Mouse (Mus musculus): ENCODE results near the gene Aak1. TPM values are rescaled to one million over a fixed set of nuclear protein-coding genes. Genes with fewer than 3 reads are reported as not detected.
"Not testable (repeated sequence)": the region's sequence is repeated elsewhere in the genome, so short reads cannot be mapped to it uniquely, and the experiment has no call there.

The Aak1 gene
- total and polyA plus RNA-seq, 2 experiments from 2014 or later, result 9.2 to 46.7 TPM

GRCm38 (mm10) chr6:86874711-86875375 is 25.5 kb downstream of the Aak1 start:
- 75% methylated on average over 6 of the region's 6 CpGs for WGBS
- Histone ChIP-seq H3K4me3 (ENCODE audit: low read depth, low read length) (no peak overlapping the region), H3K36me3 (replicated peaks; ENCODE audit: control insufficient read depth, insufficient read depth, low read length) (no peaks in the 10 kb centered on the region), H3K27me3 (ENCODE audit: control insufficient read depth, insufficient read depth, low read length) (no peaks in the 10 kb centered on the region), H3K4me2 (ENCODE audit: low read depth, low read length) (no peak overlapping the region), H3K4me1 (ENCODE audit: control insufficient read depth, insufficient read depth) (peaks cover 32% of the 10 kb centered on the region), H3K9me3 (replicated peaks; ENCODE audit: control insufficient read depth, low read length) (no peaks in the 10 kb centered on the region), H3K9ac (replicated peaks; ENCODE audit: low read depth, low read length) (no peak overlapping the region), H3K27ac (ENCODE audit: low read depth) (no peak overlapping the region)
- TF ChIP-seq EP300 (IDR thresholded peaks at IDR 0.05; ENCODE audit: low read depth) (no peak), CTCF (IDR thresholded peaks at IDR 0.05; ENCODE audit: low read depth) (no peak)
- ATAC-seq (ENCODE audit: insufficient read depth, low read depth), result no peak
- DNase-seq (ENCODE audit: low spot score), result no peak

GRCm38 (mm10) chr6:86876451-86876850 is 27.1 kb downstream of the Aak1 start:
- no peak for DNase-seq (ENCODE audit: low spot score)
- TF ChIP-seq CTCF (IDR thresholded peaks at IDR 0.05; ENCODE audit: low read depth), result no peak
- no peak for TF ChIP-seq EP300 (IDR thresholded peaks at IDR 0.05; ENCODE audit: low read depth)
- H3K4me1 ChIP-seq (ENCODE audit: control insufficient read depth, insufficient read depth), result peaks cover 27% of the 10 kb centered on the region
- H3K27me3 ChIP-seq (ENCODE audit: control insufficient read depth, insufficient read depth, low read length), result no peaks in the 10 kb centered on the region
- ATAC-seq (ENCODE audit: insufficient read depth, low read depth), result no peak
- no peak overlapping the region for H3K4me3 ChIP-seq (ENCODE audit: low read depth, low read length)
- no peaks in the 10 kb centered on the region for H3K9me3 ChIP-seq (replicated peaks; ENCODE audit: control insufficient read depth, low read length)
- H3K36me3 ChIP-seq (replicated peaks; ENCODE audit: control insufficient read depth, insufficient read depth, low read length), result 0 out of 2 replicates have a peak, but pooled peaks cover 4% of the 10 kb centered on the region
- no peak overlapping the region for H3K9ac ChIP-seq (replicated peaks; ENCODE audit: low read depth, low read length)
- no peak overlapping the region for H3K4me2 ChIP-seq (ENCODE audit: low read depth, low read length)
- no peak overlapping the region for H3K27ac ChIP-seq (ENCODE audit: low read depth)
- WGBS, result 45% methylated on average over 1 of the region's 1 CpGs

- not testable (repeated sequence) for ATAC-seq (ENCODE audit: insufficient read depth, low read depth); H3K36me3 ChIP-seq (replicated peaks; ENCODE audit: control insufficient read depth, insufficient read depth, low read length); H3K9ac ChIP-seq (replicated peaks; ENCODE audit: low read depth, low read length); H3K4me3 ChIP-seq (ENCODE audit: low read depth, low read length); H3K27me3 ChIP-seq (ENCODE audit: control insufficient read depth, insufficient read depth, low read length); DNase-seq (ENCODE audit: low spot score); H3K27ac ChIP-seq (ENCODE audit: low read depth); H3K9me3 ChIP-seq (replicated peaks; ENCODE audit: control insufficient read depth, low read length); H3K4me2 ChIP-seq (ENCODE audit: low read depth, low read length)
- H3K4me1 ChIP-seq (ENCODE audit: control insufficient read depth, insufficient read depth), result peaks cover 22% of the 10 kb centered on the region
- WGBS, result 67% methylated on average over 3 of the region's 3 CpGs
Observed at GRCm38 (mm10) chr6:86878656-86879055, 29.3 kb downstream of the Aak1 start.

GRCm38 (mm10) chr6:86879314-86879713 is 30.0 kb downstream of the Aak1 start:
- DNase-seq (ENCODE audit: low spot score), result peak; percentile 38
- no peaks in the 10 kb centered on the region for H3K27me3 ChIP-seq (ENCODE audit: control insufficient read depth, insufficient read depth, low read length)
- no peak overlapping the region for H3K4me2 ChIP-seq (ENCODE audit: low read depth, low read length)
- H3K9me3 ChIP-seq (replicated peaks; ENCODE audit: control insufficient read depth, low read length), result no peaks in the 10 kb centered on the region
- no peak for TF ChIP-seq EP300 (IDR thresholded peaks at IDR 0.05; ENCODE audit: low read depth)
- no peak for TF ChIP-seq CTCF (IDR thresholded peaks at IDR 0.05; ENCODE audit: low read depth)
- H3K4me3 ChIP-seq (ENCODE audit: low read depth, low read length), result no peak overlapping the region
- 0 out of 2 replicates have a peak, but pooled peaks cover 4% of the 10 kb centered on the region for H3K36me3 ChIP-seq (replicated peaks; ENCODE audit: control insufficient read depth, insufficient read depth, low read length)
- 0 out of 2 replicates have a peak, but pooled peaks have one; percentile 49 for ATAC-seq (ENCODE audit: insufficient read depth, low read depth)
- H3K4me1 ChIP-seq (ENCODE audit: control insufficient read depth, insufficient read depth), result peaks cover 23% of the 10 kb centered on the region
- 27% methylated on average over 4 of the region's 4 CpGs for WGBS
- no peak overlapping the region for H3K27ac ChIP-seq (ENCODE audit: low read depth)
- no peak overlapping the region for H3K9ac ChIP-seq (replicated peaks; ENCODE audit: low read depth, low read length)

GRCm38 (mm10) chr6:86884230-86884629 is 34.9 kb downstream of the Aak1 start:
- H3K4me2 ChIP-seq (ENCODE audit: low read depth, low read length), result no peak overlapping the region
- no peak overlapping the region for H3K9ac ChIP-seq (replicated peaks; ENCODE audit: low read depth, low read length)
- 76% methylated on average over 2 of the region's 2 CpGs for WGBS
- H3K9me3 ChIP-seq (replicated peaks; ENCODE audit: control insufficient read depth, low read length), result no peaks in the 10 kb centered on the region
- no peak overlapping the region for H3K27ac ChIP-seq (ENCODE audit: low read depth)
- no peak overlapping the region for H3K4me3 ChIP-seq (ENCODE audit: low read depth, low read length)
- H3K27me3 ChIP-seq (ENCODE audit: control insufficient read depth, insufficient read depth, low read length), result no peaks in the 10 kb centered on the region
- 0 out of 2 replicates have a peak, but pooled peaks cover 4% of the 10 kb centered on the region for H3K36me3 ChIP-seq (replicated peaks; ENCODE audit: control insufficient read depth, insufficient read depth, low read length)
- ATAC-seq (ENCODE audit: insufficient read depth, low read depth) (no peak), DNase-seq (ENCODE audit: low spot score) (no peak)
- peaks cover 28% of the 10 kb centered on the region for H3K4me1 ChIP-seq (ENCODE audit: control insufficient read depth, insufficient read depth)
- TF ChIP-seq CTCF (IDR thresholded peaks at IDR 0.05; ENCODE audit: low read depth), result no peak
- no peak for TF ChIP-seq EP300 (IDR thresholded peaks at IDR 0.05; ENCODE audit: low read depth)

- 0 out of 2 replicates have a peak, but pooled peaks cover 4% of the 10 kb centered on the region for H3K36me3 ChIP-seq (replicated peaks; ENCODE audit: control insufficient read depth, insufficient read depth, low read length)
- H3K4me2 ChIP-seq (ENCODE audit: low read depth, low read length), result no peak overlapping the region
- no peak for DNase-seq (ENCODE audit: low spot score)
- H3K27ac ChIP-seq (ENCODE audit: low read depth), result peak overlapping the region; percentile 90
- 65% methylated on average over 6 of the region's 6 CpGs for WGBS
- H3K4me3 ChIP-seq (ENCODE audit: low read depth, low read length), result no peak overlapping the region
- ATAC-seq (ENCODE audit: insufficient read depth, low read depth), result no peak
- no peaks in the 10 kb centered on the region for H3K9me3 ChIP-seq (replicated peaks; ENCODE audit: control insufficient read depth, low read length)
- no peaks in the 10 kb centered on the region for H3K27me3 ChIP-seq (ENCODE audit: control insufficient read depth, insufficient read depth, low read length)
- TF ChIP-seq EP300 (IDR thresholded peaks at IDR 0.05; ENCODE audit: low read depth) (no peak), CTCF (IDR thresholded peaks at IDR 0.05; ENCODE audit: low read depth) (no peak)
- H3K4me1 ChIP-seq (ENCODE audit: control insufficient read depth, insufficient read depth), result peaks cover 26% of the 10 kb centered on the region
- no peak overlapping the region for H3K9ac ChIP-seq (replicated peaks; ENCODE audit: low read depth, low read length)
Observed at GRCm38 (mm10) chr6:86884746-86885145, 35.4 kb downstream of the Aak1 start.
